In the genomic region with DNA sequence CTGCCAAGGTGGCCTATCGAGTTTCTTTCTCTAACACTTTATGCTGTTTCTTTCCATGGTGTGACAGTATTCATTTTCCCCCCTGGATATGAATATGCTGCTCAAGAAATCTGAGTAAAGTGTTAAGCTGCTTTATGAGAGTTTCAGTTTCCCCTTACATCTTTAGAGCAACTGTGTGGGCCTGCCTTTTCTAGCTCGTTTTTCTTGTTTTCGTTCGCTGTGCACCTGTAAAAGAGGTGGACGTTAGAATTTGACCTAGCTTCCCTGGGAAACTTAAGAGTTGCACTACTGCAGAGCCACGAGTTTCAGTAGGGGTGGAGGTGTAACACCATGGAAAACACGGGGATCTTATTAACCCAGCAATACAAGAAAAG, we compare ENCODE assay signal across 27 mouse cellular contexts. TPM values are rescaled to one million over a fixed set of nuclear protein-coding genes. Genes with fewer than 3 reads are reported as not detected.
DNase-seq lines count a peak whose midpoint lies in the region; ATAC-seq and TF ChIP-seq lines count a peak whose summit lies in the region.
"Had no signal": no experiment of that assay in that cellular context is flagged by ENCODE, and none has a peak within 500 bp of the region (broad histone marks: within the 10 kb centered on the region; RNA-seq: fewer than 3 reads in every experiment).

No protein-coding gene starts in this region.

- no peak overlapping the region for H3K4me3 ChIP-seq in embryonic facial prominence, embryonic 14.5 days (ENCODE audit: low read depth, low read length)
- H3K4me3 ChIP-seq in embryonic facial prominence, embryonic 10.5 days = no peak overlapping the region
- H3K4me3 ChIP-seq in CH12.LX (replicated peaks in 1 of 3; ENCODE audit: low read depth in 2 of 3, low read length in 2 of 3, poor library complexity in 1 of 3) = no peak overlapping the region
- no peak overlapping the region for H3K4me3 ChIP-seq in intestine, embryonic 16.5 days (ENCODE audit: low read length)
- H3K4me3 ChIP-seq in stomach, embryonic 15.5 days (replicated peaks) = no peak overlapping the region
- H3K4me3 ChIP-seq: embryonic facial prominence, embryonic 15.5 days; erythroblast, embryonic 14.5 days; forebrain, embryonic 10.5 days; heart, embryonic 13.5 days; hindbrain, embryonic 12.5 days had no signal

- TF ChIP-seq RAD21 in CH12.LX (IDR thresholded peaks at IDR 0.05; ENCODE audit: low read depth, low read length) = no peak

- TF ChIP-seq EP300 in CH12.LX (IDR thresholded peaks at IDR 0.05; ENCODE audit: low read length) = no peak

- no peaks in the 10 kb centered on the region for H3K36me3 ChIP-seq in embryonic facial prominence, embryonic 14.5 days (ENCODE audit: control insufficient read depth, insufficient read depth, low read length)
- no peaks in the 10 kb centered on the region for H3K36me3 ChIP-seq in embryonic facial prominence, embryonic 10.5 days (replicated peaks)
- no peaks in the 10 kb centered on the region for H3K36me3 ChIP-seq in CH12.LX (replicated peaks in 1 of 2; ENCODE audit: control insufficient read depth in 1 of 2, insufficient read depth in 1 of 2, low read length in 1 of 2)
- no peaks in the 10 kb centered on the region for H3K36me3 ChIP-seq in intestine, embryonic 16.5 days (ENCODE audit: control insufficient read depth, insufficient read depth, low read length)
- H3K36me3 ChIP-seq in stomach, embryonic 15.5 days = no peaks in the 10 kb centered on the region
- H3K36me3 ChIP-seq: embryonic facial prominence, embryonic 15.5 days; forebrain, embryonic 10.5 days; heart, embryonic 13.5 days; hindbrain, embryonic 12.5 days had no signal

- no peaks in the 10 kb centered on the region for H3K9me3 ChIP-seq in embryonic facial prominence, embryonic 14.5 days (ENCODE audit: control insufficient read depth, low read length)
- H3K9me3 ChIP-seq in embryonic facial prominence, embryonic 10.5 days = no peaks in the 10 kb centered on the region
- H3K9me3 ChIP-seq in CH12.LX (replicated peaks; ENCODE audit: low read length) = no peaks in the 10 kb centered on the region
- H3K9me3 ChIP-seq in intestine, embryonic 16.5 days (ENCODE audit: control insufficient read depth, low read length) = no peaks in the 10 kb centered on the region
- H3K9me3 ChIP-seq in stomach, embryonic 15.5 days = no peaks in the 10 kb centered on the region
- H3K9me3 ChIP-seq: embryonic facial prominence, embryonic 15.5 days; forebrain, embryonic 10.5 days; heart, embryonic 13.5 days; hindbrain, embryonic 12.5 days had no signal

- H3K79me2 ChIP-seq in CH12.LX (replicated peaks; ENCODE audit: control insufficient read depth, extremely low read depth, insufficient read depth, poor library complexity, severe bottlenecking) = no peaks in the 10 kb centered on the region

- DNase-seq in embryonic facial prominence, embryonic 14.5 days (ENCODE audit: low spot score) = peak; percentile 51
- no peak for DNase-seq in embryonic facial prominence, embryonic 10.5 days (ENCODE audit: low spot score)
- DNase-seq in CH12.LX (ENCODE audit: extremely low read depth) = no peak
- no peak for DNase-seq in layer of hippocampus, postnatal 36 days
- DNase-seq in c-Kit-positive CD71-positive TER-119-positive erythroid progenitor cells, embryonic 14.5 days (ENCODE audit: low spot score) = no peak
- DNase-seq in heart, postnatal 14 days = no peak
- DNase-seq: adrenal gland, postnatal 14 days; B cell, adult 2 months; cerebellum, adult 18-20 months; cerebellum, adult 9-11 months; cerebellum, postnatal 36 days; gastrocnemius, postnatal 36 days; heart, postnatal 4 days had no signal

- in situ Hi-C loops in CH12.LX (cut with MboI; ENCODE audit: low pct_ligation_motif_present, low pct_unique_long_range_greater_than_20kb, low sequenced_read_pairs) = no loop called here

- WGBS in embryonic facial prominence, embryonic 14.5 days = 65% methylated on average over 7 of the region's 7 CpGs
- 77% methylated on average over 7 of the region's 7 CpGs for WGBS in embryonic facial prominence, embryonic 10.5 days
- WGBS in intestine, embryonic 16.5 days = 45% methylated on average over 7 of the region's 7 CpGs
- 64% methylated on average over 7 of the region's 7 CpGs for WGBS in stomach, embryonic 15.5 days

- ATAC-seq in embryonic facial prominence, embryonic 14.5 days (ENCODE audit: low read depth) = peak; percentile 77; the same call in 1 of the 2 replicates
- peak; percentile 66 for ATAC-seq in intestine, embryonic 16.5 days
- no peak for ATAC-seq in stomach, embryonic 15.5 days (ENCODE audit: insufficient read depth, low FRiP score, low read depth)
- ATAC-seq: activated CD4-positive, CD25-positive, alpha-beta regulatory T cell, adult 4 months; CD4-positive, CD25-positive, alpha-beta regulatory T cell, adult 4 months; forebrain, embryonic 14.5 days; Patski had no signal

- H3K9ac ChIP-seq in embryonic facial prominence, embryonic 14.5 days (ENCODE audit: low read depth, low read length) = no peak overlapping the region
- H3K9ac ChIP-seq in CH12.LX (ENCODE audit: insufficient read depth, low read depth) = no peak overlapping the region
- no peak overlapping the region for H3K9ac ChIP-seq in intestine, embryonic 16.5 days (ENCODE audit: low read depth, low read length)
- H3K9ac ChIP-seq in stomach, embryonic 15.5 days = no peak overlapping the region
- H3K9ac ChIP-seq: embryonic facial prominence, embryonic 15.5 days; heart, embryonic 13.5 days; hindbrain, embryonic 12.5 days had no signal

- no peaks in the 10 kb centered on the region for H3K4me1 ChIP-seq in embryonic facial prominence, embryonic 14.5 days (ENCODE audit: control insufficient read depth, insufficient read depth, low read length)
- no peaks in the 10 kb centered on the region for H3K4me1 ChIP-seq in embryonic facial prominence, embryonic 10.5 days
- H3K4me1 ChIP-seq in CH12.LX (ENCODE audit: control insufficient read depth in 1 of 2, insufficient read depth in 2 of 2) = no peaks in the 10 kb centered on the region
- no peaks in the 10 kb centered on the region for H3K4me1 ChIP-seq in intestine, embryonic 16.5 days (ENCODE audit: control insufficient read depth, insufficient read depth, low read length)
- no peaks in the 10 kb centered on the region for H3K4me1 ChIP-seq in stomach, embryonic 15.5 days
- H3K4me1 ChIP-seq: embryonic facial prominence, embryonic 15.5 days; forebrain, embryonic 10.5 days; heart, embryonic 13.5 days; hindbrain, embryonic 12.5 days had no signal

- no peak for TF ChIP-seq POLR2A in CH12.LX (IDR thresholded peaks at IDR 0.05; ENCODE audit: low read depth, low read length)

- H3K27me3 ChIP-seq in embryonic facial prominence, embryonic 14.5 days (replicated peaks; ENCODE audit: control insufficient read depth, insufficient read depth, low read length) = no peaks in the 10 kb centered on the region
- H3K27me3 ChIP-seq in embryonic facial prominence, embryonic 10.5 days (replicated peaks; ENCODE audit: low read depth, poor library complexity, severe bottlenecking) = no peaks in the 10 kb centered on the region
- no peaks in the 10 kb centered on the region for H3K27me3 ChIP-seq in CH12.LX (replicated peaks)
- H3K27me3 ChIP-seq in intestine, embryonic 16.5 days (replicated peaks; ENCODE audit: control insufficient read depth, insufficient read depth, low read length) = no peaks in the 10 kb centered on the region
- no peaks in the 10 kb centered on the region for H3K27me3 ChIP-seq in stomach, embryonic 15.5 days (replicated peaks)
- H3K27me3 ChIP-seq: embryonic facial prominence, embryonic 15.5 days; heart, embryonic 13.5 days; hindbrain, embryonic 12.5 days had no signal

- intact Hi-C loops in heart, postnatal 14 days (cut with DNase I) = no loop called here

- TF ChIP-seq CTCF in CH12.LX (conservative IDR thresholded peaks at IDR 0.05 in 1 of 2, IDR thresholded peaks at IDR 0.05 in 1 of 2; ENCODE audit: low read depth in 2 of 2, low read length in 2 of 2) = no peak

- no peak overlapping the region for H3K4me2 ChIP-seq in embryonic facial prominence, embryonic 14.5 days (ENCODE audit: low read depth, low read length)
- peak overlapping the region; percentile 16; the same call in 1 of the 2 replicates for H3K4me2 ChIP-seq in CH12.LX (ENCODE audit: insufficient read depth, low read depth, poor library complexity, severe bottlenecking)
- 0 out of 2 replicates have a peak overlapping the region, but pooled peaks have one; percentile 9 for H3K4me2 ChIP-seq in intestine, embryonic 16.5 days (ENCODE audit: low read depth, low read length)
- no peak overlapping the region for H3K4me2 ChIP-seq in stomach, embryonic 15.5 days
- H3K4me2 ChIP-seq: embryonic facial prominence, embryonic 15.5 days; heart, embryonic 13.5 days; hindbrain, embryonic 12.5 days had no signal

- no peak overlapping the region for H3K27ac ChIP-seq in embryonic facial prominence, embryonic 14.5 days (replicated peaks; ENCODE audit: low read depth, low read length)
- no peak overlapping the region for H3K27ac ChIP-seq in embryonic facial prominence, embryonic 10.5 days (replicated peaks)
- no peak overlapping the region for H3K27ac ChIP-seq in CH12.LX (ENCODE audit: insufficient read depth, low read depth)
- H3K27ac ChIP-seq in intestine, embryonic 16.5 days (ENCODE audit: low read length) = peak overlapping the region; percentile 45
- peak overlapping the region; percentile 2; the same call in 1 of the 2 replicates for H3K27ac ChIP-seq in stomach, embryonic 15.5 days
- H3K27ac ChIP-seq: embryonic facial prominence, embryonic 15.5 days; forebrain, embryonic 10.5 days; heart, embryonic 13.5 days; hindbrain, embryonic 12.5 days had no signal

- dilution Hi-C loops in CH12.LX (cut with MboI; ENCODE audit: extremely low pct_ligation_motif_present, extremely low pct_unique_long_range_greater_than_20kb, low sequenced_read_pairs) = no loop called here

RNA-seq across cellular contexts. Expression of gene Agr2, which starts 26.0 kb away (rescaled TPM):
- 3.3 and 7.9 TPM in 2 replicates for polyA plus RNA-seq in embryonic facial prominence, embryonic 14.5 days (2014; fragmentation: Nextera tagmentation; extraction: Ambion mirVana)
- polyA plus RNA-seq in embryonic facial prominence, embryonic 10.5 days (2016; fragmentation: Nextera tagmentation; extraction: Ambion mirVana) = not detected in 2 replicates
- total RNA-seq in CH12.LX (2012; rRNA removed) = not detected in 2 replicates
- not detected in 2 replicates for total RNA-seq in CH12.LX (2014; rRNA removed)
- polyA plus RNA-seq in CH12.LX (2012; ENCODE audit: insufficient read length, low read depth) = not detected in 2 replicates
- polyA plus RNA-seq in intestine, embryonic 16.5 days (2015; fragmentation: Nextera tagmentation; extraction: Ambion mirVana) = 408 and 430 TPM in 2 replicates
- 203 and 225 TPM in 2 replicates for polyA plus RNA-seq in stomach, embryonic 15.5 days (2015; fragmentation: Nextera tagmentation; extraction: Ambion mirVana)
- not detected for total RNA-seq in layer of hippocampus, postnatal 36 days (2021)
- total RNA-seq in heart, postnatal 14 days (2021) = not detected
- total RNA-seq: adrenal gland, adult 18-20 months; adrenal gland, postnatal 14 days; gastrocnemius, adult 8-10 months; gastrocnemius, postnatal 36 days; heart, postnatal 4 days had no signal
- polyA plus RNA-seq: activated CD4-positive, CD25-positive, alpha-beta regulatory T cell, adult 4 months; CD4-positive, CD25-positive, alpha-beta regulatory T cell, adult 4 months; erythroblast, embryonic 14.5 days; forebrain, embryonic 10.5 days; forebrain, embryonic 14.5 days; heart, postnatal 0 days had no signal

RNA-seq across cellular contexts. Expression of gene Agr3, which starts 41.3 kb away (rescaled TPM):
- polyA plus RNA-seq in embryonic facial prominence, embryonic 14.5 days (2014; fragmentation: Nextera tagmentation; extraction: Ambion mirVana) = 2.1 and 4.0 TPM in 2 replicates
- polyA plus RNA-seq in embryonic facial prominence, embryonic 10.5 days (2016; fragmentation: Nextera tagmentation; extraction: Ambion mirVana) = 0.25 TPM in 1 of 2 replicates, not detected in the other
- not detected in 2 replicates for total RNA-seq in CH12.LX (2012; rRNA removed)
- not detected in 2 replicates for total RNA-seq in CH12.LX (2014; rRNA removed)
- polyA plus RNA-seq in CH12.LX (2012; ENCODE audit: insufficient read length, low read depth) = not detected in 2 replicates
- 0.28 and 0.33 TPM in 2 replicates for polyA plus RNA-seq in intestine, embryonic 16.5 days (2015; fragmentation: Nextera tagmentation; extraction: Ambion mirVana)
- polyA plus RNA-seq in stomach, embryonic 15.5 days (2015; fragmentation: Nextera tagmentation; extraction: Ambion mirVana) = 0.27 TPM in 2 replicates
- not detected for total RNA-seq in layer of hippocampus, postnatal 36 days (2021)
- total RNA-seq in heart, postnatal 14 days (2021) = not detected
- total RNA-seq: adrenal gland, adult 18-20 months; adrenal gland, postnatal 14 days; gastrocnemius, adult 8-10 months; gastrocnemius, postnatal 36 days; heart, postnatal 4 days had no signal
- polyA plus RNA-seq: activated CD4-positive, CD25-positive, alpha-beta regulatory T cell, adult 4 months; CD4-positive, CD25-positive, alpha-beta regulatory T cell, adult 4 months; erythroblast, embryonic 14.5 days; forebrain, embryonic 10.5 days; forebrain, embryonic 14.5 days; heart, embryonic 13.5 days; heart, postnatal 0 days; hindbrain, embryonic 12.5 days; Patski had no signal

Comparison
In these comparisons a context has a peak if more than half of its experiments do, and no peak if none do; other contexts are left out.
1. H3K27ac ChIP-seq: peak in intestine, embryonic 16.5 days (single experiment) and stomach, embryonic 15.5 days (single experiment); none in embryonic facial prominence, embryonic 14.5 days (single experiment), embryonic facial prominence, embryonic 10.5 days (single experiment) and CH12.LX (single experiment).
2. H3K4me2 ChIP-seq: peak in CH12.LX (single experiment) and intestine, embryonic 16.5 days (single experiment); none in embryonic facial prominence, embryonic 14.5 days (single experiment) and stomach, embryonic 15.5 days (single experiment).
3. RNA of gene Agr2, which starts 26.0 kb away (polyA plus RNA-seq): 408 to 430 TPM in intestine, embryonic 16.5 days and 203 to 225 TPM in stomach, embryonic 15.5 days; 3.3 to 7.9 TPM in embryonic facial prominence, embryonic 14.5 days, not detected in embryonic facial prominence, embryonic 10.5 days and not detected in CH12.LX; every median in the first group is over 10 times any median in the second.